Mouse (Mus musculus) forebrain, embryonic 16.5 days (tissue): Measurements from ENCODE around the gene Mtf1. TPM values are rescaled to one million over a fixed set of nuclear protein-coding genes. Genes with fewer than 3 reads are reported as not detected.

Source experiments
- ATAC-seq: fragments of 200-750 bp; cut with Nextera tagmentation; 2 replicates; pipeline ENCODE4 v1.8.0; 2017; ENCODE audit warnings: mild to moderate bottlenecking, moderate library complexity
- H3K27ac ChIP-seq: fragments of 300-500 bp; sonication (generic); 2 replicates; pipeline ENCODE4 v1.5.1; 2014; ENCODE audit warnings: low read length, control low read depth
- H3K27me3 ChIP-seq: fragments of 300-500 bp; sonication (generic); replicated peaks from 2 replicates; pipeline ENCODE4 v1.6.1; 2014; ENCODE audit warnings: low read length; ENCODE audit not compliant: control insufficient read depth, insufficient read depth
- H3K36me3 ChIP-seq: fragments of 300-500 bp; sonication (generic); 2 replicates; pipeline ENCODE4 v1.6.1; 2014; ENCODE audit not compliant: control insufficient read depth, insufficient read depth
- H3K4me1 ChIP-seq: fragments of 300-500 bp; sonication (generic); replicated peaks from 2 replicates; pipeline ENCODE4 v1.6.1; 2014; ENCODE audit warnings: low read length; ENCODE audit not compliant: control insufficient read depth, insufficient read depth
- H3K4me2 ChIP-seq: fragments of 300-500 bp; sonication (generic); 2 replicates; pipeline ENCODE4 v1.6.1; 2014; ENCODE audit warnings: mild to moderate bottlenecking, low read length, control low read depth
- H3K4me3 ChIP-seq: fragments of 300-500 bp; sonication (generic); replicated peaks from 2 replicates; pipeline ENCODE4 v1.5.1; 2014; ENCODE audit warnings: mild to moderate bottlenecking, low read length, control low read depth
- H3K9ac ChIP-seq: fragments of 300-500 bp; sonication (generic); replicated peaks from 2 replicates; pipeline ENCODE4 v1.6.1; 2014; ENCODE audit warnings: low read depth, low read length, control low read depth
- H3K9me3 ChIP-seq: fragments of 300-500 bp; sonication (generic); 2 replicates; pipeline ENCODE4 v1.6.1; 2016; ENCODE audit warnings: low read length; ENCODE audit not compliant: control insufficient read depth
- WGBS: fragments of 180-500 bp; shearing (Covaris S2); extraction: QIAGEN DNeasy Blood & Tissue Kit; methylation state at CpG from one replicate; pipeline ENCODE4 v1.1.7; 2014; 5-methylcytosine and 5-hydroxymethylcytosine counted together
- polyA plus RNA-seq: library from polyadenylated mRNA; unstranded; fragments of >200 nt; fragmentation: Nextera tagmentation; extraction: Ambion mirVana; gene quantifications from 2 replicates; pipeline ENCODE4 v1.2.1, GENCODE M21; 2015

Gene Mtf1
- polyA plus RNA-seq, 1 experiment from 2014 or later = 14.9 TPM

GRCm38 (mm10) chr4:124894508-124895428, 92.9 kb downstream of the Mtf1 start:
- ATAC-seq = peak; percentile 70
- H3K4me3 ChIP-seq = peak overlapping the region; percentile 51
- peak overlapping the region; percentile 57 for H3K9ac ChIP-seq
- no peaks in the 10 kb centered on the region for H3K36me3 ChIP-seq
- peaks cover 35% of the 10 kb centered on the region for H3K27me3 ChIP-seq
- no peak overlapping the region for H3K27ac ChIP-seq
- under 1% methylated on average over 83 of the region's 83 CpGs for WGBS
- H3K9me3 ChIP-seq = no peaks in the 10 kb centered on the region
- peak overlapping the region; percentile 71 for H3K4me2 ChIP-seq
- peaks cover 17% of the 10 kb centered on the region for H3K4me1 ChIP-seq

- peaks cover 17% of the 10 kb centered on the region for H3K4me1 ChIP-seq
Measured at GRCm38 (mm10) chr4:124898428-124898827, 96.5 kb downstream of the Mtf1 start.

More at GRCm38 (mm10) chr4:124898428-124898827, 96.5 kb downstream of the Mtf1 start:
- no peak overlapping the region for H3K4me3 ChIP-seq
- H3K36me3 ChIP-seq = no peaks in the 10 kb centered on the region
- H3K9ac ChIP-seq = no peak overlapping the region
- H3K4me2 ChIP-seq = no peak overlapping the region
- 12% methylated on average over 10 of the region's 10 CpGs for WGBS
- peaks cover 30% of the 10 kb centered on the region for H3K27me3 ChIP-seq
- ATAC-seq = no peak
- H3K9me3 ChIP-seq = no peaks in the 10 kb centered on the region
- H3K27ac ChIP-seq = no peak overlapping the region

Other genes with a start within 250 kb of the Mtf1 start
- gene 3100002H09Rik, start 191.3 kb upstream of the Mtf1 start, polyA plus RNA-seq = 1.1 and 1.7 TPM in 2 replicates
- gene Pou3f1, start 145.3 kb upstream of the Mtf1 start, polyA plus RNA-seq = 20.9 and 22.7 TPM in 2 replicates
- gene Utp11, start 108.5 kb upstream of the Mtf1 start, polyA plus RNA-seq = 42.1 and 48.3 TPM in 2 replicates
- gene Fhl3, start 101.4 kb upstream of the Mtf1 start, polyA plus RNA-seq = 1.9 and 2.3 TPM in 2 replicates
- gene Sf3a3, start 87.3 kb upstream of the Mtf1 start, polyA plus RNA-seq = 128 and 129 TPM in 2 replicates
- gene Inpp5b, start 60.3 kb upstream of the Mtf1 start, polyA plus RNA-seq = 25.3 and 25.6 TPM in 2 replicates
- 50.3 and 51.2 TPM in 2 replicates for gene Yrdc, start 48.6 kb downstream of the Mtf1 start, polyA plus RNA-seq
- 65.1 and 75.2 TPM in 2 replicates for gene 1110065P20Rik, start 49.1 kb downstream of the Mtf1 start, polyA plus RNA-seq
- 8.3 and 11.0 TPM in 2 replicates for gene Maneal, start 60.1 kb downstream of the Mtf1 start, polyA plus RNA-seq
- gene Epha10, start 78.8 kb downstream of the Mtf1 start, polyA plus RNA-seq = 1.2 and 2.7 TPM in 2 replicates
- 17.1 and 17.2 TPM in 2 replicates for gene 9930104L06Rik, start 134.9 kb downstream of the Mtf1 start, polyA plus RNA-seq
- 70.0 and 76.6 TPM in 2 replicates for gene Cdca8, start 137.2 kb downstream of the Mtf1 start, polyA plus RNA-seq
- 1.1 and 1.3 TPM in 2 replicates for gene Rspo1, start 184.3 kb downstream of the Mtf1 start, polyA plus RNA-seq
- gene Gnl2, start 214.5 kb downstream of the Mtf1 start, polyA plus RNA-seq = 101 and 107 TPM in 2 replicates